Mouse (Mus musculus): Measurements from ENCODE around the gene Casz1.

The Casz1 gene

DNA sequence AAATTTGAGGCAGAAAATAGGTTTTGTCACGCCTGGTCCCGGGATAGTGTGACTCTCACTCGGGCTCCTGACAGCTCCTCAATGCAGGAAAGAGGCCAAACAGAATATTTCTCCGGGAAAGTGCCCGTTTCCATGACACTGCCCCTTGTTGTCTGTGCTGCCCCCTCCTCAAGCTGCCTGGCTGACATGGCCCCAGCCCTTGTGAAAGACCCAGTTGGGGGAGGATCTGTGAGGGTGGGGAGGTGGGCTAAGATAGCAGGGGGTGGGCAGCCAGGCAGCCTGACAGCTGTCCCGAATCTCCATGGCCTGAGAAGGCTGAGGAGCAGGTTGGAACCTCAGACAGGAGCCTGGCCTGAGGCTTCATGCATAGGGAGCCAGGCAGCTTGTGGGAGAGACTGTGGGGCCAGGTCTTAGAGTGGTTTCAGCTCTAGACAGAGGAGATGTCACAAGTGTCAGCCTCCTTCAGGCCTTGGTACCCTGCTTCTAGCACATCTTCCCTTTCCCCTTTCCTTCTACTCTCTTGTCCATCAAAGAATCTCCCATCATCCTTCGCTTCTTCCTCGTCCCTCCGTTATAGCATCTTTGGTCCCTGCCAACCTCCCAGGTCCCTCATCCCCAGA is 81.8 kb downstream of the Casz1 start:
- no peak for DNase-seq (ENCODE audit: low read depth, low spot score)

DNA sequence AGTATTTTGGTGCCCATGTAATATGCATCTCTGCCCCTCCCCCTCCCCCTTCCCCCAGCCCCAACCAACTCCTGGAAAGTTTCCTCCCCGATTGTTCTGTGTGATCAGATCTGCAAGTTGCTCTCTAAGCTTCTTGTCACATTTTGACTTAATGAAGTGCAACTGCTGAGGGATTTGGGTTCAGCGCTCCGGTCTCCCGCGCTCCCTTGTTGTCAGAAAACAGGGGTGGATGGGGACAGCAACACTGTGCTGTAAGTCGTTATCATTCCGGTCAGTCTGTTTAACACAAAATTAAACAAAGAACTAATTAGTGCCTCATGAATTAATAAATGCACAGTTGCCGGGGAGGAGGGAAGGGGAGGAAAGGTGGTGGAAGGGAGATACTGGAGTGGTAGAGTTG is 84.0 kb downstream of the Casz1 start:
- Histone ChIP-seq H3K27me3 (ENCODE audit: control insufficient read depth, insufficient read depth, low read length, poor library complexity, severe bottlenecking) (no peaks in the 10 kb centered on the region), H3K36me3 (ENCODE audit: control insufficient read depth, insufficient read depth, low read length, poor library complexity, severe bottlenecking) (no peaks in the 10 kb centered on the region)
- DNase-seq (ENCODE audit: low read depth, low spot score) = no peak

More for the DNA sequence above, 81.8 kb downstream of the Casz1 start:
- no peaks in the 10 kb centered on the region for H3K36me3 ChIP-seq (ENCODE audit: control insufficient read depth, insufficient read depth, low read length, poor library complexity, severe bottlenecking)
- no peaks in the 10 kb centered on the region for H3K27me3 ChIP-seq (ENCODE audit: control insufficient read depth, insufficient read depth, low read length, poor library complexity, severe bottlenecking)

DNA sequence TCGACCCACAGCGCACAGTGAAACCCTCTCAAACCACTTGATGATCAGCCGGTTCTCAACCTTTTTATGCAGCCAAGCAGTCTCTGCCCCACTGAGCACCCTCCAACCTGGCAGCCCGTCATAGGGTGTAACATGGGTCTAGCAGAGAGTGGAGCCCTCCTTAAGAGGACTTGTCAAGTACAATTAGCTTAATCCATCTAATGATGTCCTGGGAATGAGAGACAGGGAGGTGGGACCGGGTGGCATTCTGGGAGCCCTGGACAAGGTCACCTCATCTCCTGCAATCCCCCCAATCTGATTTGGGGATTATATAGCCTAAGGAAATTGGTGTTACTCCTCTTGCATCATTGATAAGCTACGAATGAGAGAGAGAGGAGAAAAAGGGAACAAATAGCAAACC is 84.8 kb downstream of the Casz1 start:
- no peak for DNase-seq (ENCODE audit: low read depth, low spot score)
- Histone ChIP-seq H3K36me3 (ENCODE audit: control insufficient read depth, insufficient read depth, low read length, poor library complexity, severe bottlenecking) (no peaks in the 10 kb centered on the region), H3K27me3 (ENCODE audit: control insufficient read depth, insufficient read depth, low read length, poor library complexity, severe bottlenecking) (no peaks in the 10 kb centered on the region)

DNA sequence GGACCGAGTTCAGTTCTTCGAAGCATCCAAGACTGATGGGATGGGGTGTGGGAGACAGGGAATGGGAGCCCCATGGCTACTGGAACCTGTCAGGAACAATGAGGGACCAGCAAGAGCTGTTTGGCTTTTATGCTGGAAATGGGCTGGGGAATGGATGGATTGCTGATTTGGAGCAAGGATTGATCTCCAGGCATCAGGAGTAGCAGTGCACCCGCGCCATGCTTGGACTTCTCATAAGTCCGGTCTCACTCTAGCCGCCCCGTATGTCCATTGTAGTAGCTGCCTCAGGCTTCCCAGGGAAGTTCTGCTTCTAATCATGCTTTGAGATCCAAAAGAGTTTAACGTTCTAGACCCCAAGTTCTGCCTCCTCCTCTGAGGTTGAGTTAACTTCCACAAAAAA is 86.2 kb downstream of the Casz1 start:
- Histone ChIP-seq H3K36me3 (ENCODE audit: control insufficient read depth, insufficient read depth, low read length, poor library complexity, severe bottlenecking) (no peaks in the 10 kb centered on the region), H3K27me3 (ENCODE audit: control insufficient read depth, insufficient read depth, low read length, poor library complexity, severe bottlenecking) (no peaks in the 10 kb centered on the region)
- no peak for DNase-seq (ENCODE audit: low read depth, low spot score)

DNA sequence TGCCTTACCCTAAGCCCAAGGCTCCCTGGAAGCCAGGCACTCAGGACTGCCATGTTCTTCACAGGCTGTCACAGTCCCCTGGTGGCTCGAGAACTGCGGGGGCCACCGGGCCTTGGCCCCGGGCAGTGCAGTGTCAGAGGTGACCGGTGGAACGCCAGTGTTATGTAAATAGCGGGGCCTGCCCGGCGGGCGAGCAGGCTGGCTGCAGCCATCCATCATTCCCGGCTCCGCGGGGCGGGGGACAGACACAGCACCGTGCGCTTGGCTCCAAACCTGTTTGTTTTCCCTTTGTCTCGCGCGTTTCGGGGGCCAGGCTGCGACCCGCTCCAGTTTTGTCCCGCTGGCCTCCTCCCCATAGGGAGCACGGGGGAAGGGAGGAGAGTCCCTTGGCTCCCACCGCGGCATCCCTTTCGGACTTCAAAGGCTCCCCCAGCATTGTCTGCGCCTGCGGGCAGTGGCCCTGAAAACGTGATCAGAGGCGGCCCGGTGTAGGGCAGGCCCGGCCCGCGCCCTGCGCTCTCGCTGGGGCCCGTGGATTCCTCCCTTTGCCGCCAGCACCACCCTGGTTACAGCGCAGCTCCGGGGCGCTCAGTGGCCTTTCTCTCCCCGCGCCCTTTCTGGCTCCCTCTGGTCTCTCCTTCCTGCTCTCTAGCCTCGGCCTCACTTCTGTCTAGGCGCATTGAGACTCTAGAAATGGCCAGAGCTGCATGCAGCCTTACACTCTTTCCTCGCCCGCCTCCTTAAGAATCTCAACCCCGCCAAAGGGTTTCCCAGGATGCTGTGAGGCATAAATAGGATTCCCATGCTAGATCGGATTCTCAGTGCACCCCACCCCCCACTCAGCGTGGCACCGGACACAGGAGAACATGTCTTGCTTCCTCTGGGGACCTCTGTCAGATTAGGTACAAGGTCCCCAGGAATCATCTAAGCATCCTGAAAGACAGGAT is 86.9 kb downstream of the Casz1 start:
- no peaks in the 10 kb centered on the region for H3K27me3 ChIP-seq (ENCODE audit: control insufficient read depth, insufficient read depth, low read length, poor library complexity, severe bottlenecking)
- H3K36me3 ChIP-seq (ENCODE audit: control insufficient read depth, insufficient read depth, low read length, poor library complexity, severe bottlenecking) = no peaks in the 10 kb centered on the region
- no peak for DNase-seq (ENCODE audit: low read depth, low spot score)

DNA sequence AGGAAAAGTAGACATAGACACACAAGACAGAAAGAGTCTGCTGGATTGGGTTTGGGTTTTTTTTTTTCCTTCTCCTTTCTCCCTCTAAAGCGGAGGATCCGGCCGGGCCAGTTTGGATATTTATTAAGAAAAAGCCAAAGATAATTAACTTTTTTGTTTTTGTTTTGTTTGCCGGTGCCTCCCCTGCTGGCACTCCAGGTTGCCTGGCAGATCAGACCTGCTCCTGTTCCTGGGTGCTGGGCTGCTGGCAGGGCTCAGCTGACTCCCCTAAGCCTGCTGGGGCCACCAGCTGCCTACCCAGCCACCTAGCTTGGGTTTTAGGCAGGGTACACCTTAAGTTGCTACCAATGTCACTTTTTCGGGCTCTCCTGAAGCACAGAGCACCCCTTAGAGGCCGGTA is 91.9 kb downstream of the Casz1 start:
- H3K36me3 ChIP-seq (ENCODE audit: control insufficient read depth, insufficient read depth, low read length, poor library complexity, severe bottlenecking) = no peaks in the 10 kb centered on the region
- DNase-seq (ENCODE audit: low read depth, low spot score) = no peak
- H3K27me3 ChIP-seq (ENCODE audit: control insufficient read depth, insufficient read depth, low read length, poor library complexity, severe bottlenecking) = no peaks in the 10 kb centered on the region

DNA sequence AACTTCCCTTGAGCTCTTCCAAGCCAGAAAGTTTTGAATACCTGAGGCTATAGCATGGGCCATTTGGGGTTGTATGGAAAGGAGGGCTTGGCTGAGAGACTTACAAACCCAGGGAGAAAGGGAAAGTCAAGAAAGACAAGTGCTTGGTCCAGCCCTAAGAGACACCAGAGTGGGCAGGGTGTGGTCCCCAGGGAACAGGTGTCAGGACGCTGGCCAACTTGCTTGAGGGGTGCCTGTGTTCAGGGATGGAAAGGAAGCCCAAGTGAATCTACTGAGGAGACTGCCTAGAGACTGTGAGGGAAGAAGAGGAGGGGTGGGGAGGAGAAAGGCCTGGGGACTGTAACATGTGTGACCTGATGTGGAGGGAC is 95.7 kb downstream of the Casz1 start:
- DNase-seq (ENCODE audit: low read depth, low spot score) = no peak
- Histone ChIP-seq H3K36me3 (ENCODE audit: control insufficient read depth, insufficient read depth, low read length, poor library complexity, severe bottlenecking) (no peaks in the 10 kb centered on the region), H3K27me3 (ENCODE audit: control insufficient read depth, insufficient read depth, low read length, poor library complexity, severe bottlenecking) (no peaks in the 10 kb centered on the region)

DNA sequence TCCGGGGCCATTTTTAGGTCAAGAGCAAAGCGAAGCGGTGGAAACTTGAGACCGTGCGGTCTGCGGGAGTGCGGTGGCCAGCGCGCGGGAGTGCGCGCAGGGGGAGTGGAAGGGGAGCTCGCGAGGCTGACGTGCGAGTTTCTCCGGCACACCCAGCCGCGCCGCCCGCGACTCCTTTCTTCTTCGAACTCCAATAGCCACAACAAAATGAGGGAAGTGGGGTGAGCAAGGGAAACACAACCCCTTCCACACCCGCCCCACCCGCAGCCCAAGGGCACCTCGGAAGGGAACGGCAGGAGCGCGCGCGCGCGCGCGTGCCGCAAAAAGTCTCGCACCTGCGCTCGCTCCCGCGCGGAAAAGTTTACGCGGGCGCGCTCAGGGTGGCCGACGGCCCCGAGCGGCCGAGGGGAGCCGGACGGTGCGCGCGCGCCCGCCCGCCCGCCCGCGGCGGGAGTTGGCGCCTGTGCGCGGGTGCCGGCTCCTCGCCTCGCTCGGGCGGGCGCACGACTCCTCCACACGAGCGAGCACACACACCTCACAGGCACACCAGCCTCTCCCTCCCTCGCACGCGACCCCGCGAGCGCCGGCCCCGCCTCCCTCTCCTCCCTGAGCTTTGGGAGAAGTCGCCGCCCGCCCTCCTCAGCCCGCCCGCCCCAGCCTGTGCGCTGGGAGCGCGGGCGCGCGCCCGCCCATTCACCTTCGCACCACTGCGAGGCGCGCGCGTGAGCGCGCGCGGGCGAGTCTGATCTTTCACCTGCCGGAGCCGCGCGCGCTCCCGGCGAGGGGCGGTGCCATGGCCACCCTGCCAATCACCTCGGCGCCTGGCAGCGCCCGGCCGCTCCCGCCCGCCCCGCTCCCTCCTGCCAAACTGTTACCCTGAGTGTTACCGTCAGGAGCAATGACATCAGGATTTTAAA is 96.3 kb downstream of the Casz1 start:
- Histone ChIP-seq H3K27me3 (ENCODE audit: control insufficient read depth, insufficient read depth, low read length, poor library complexity, severe bottlenecking) (no peaks in the 10 kb centered on the region), H3K36me3 (ENCODE audit: control insufficient read depth, insufficient read depth, low read length, poor library complexity, severe bottlenecking) (no peaks in the 10 kb centered on the region)
- DNase-seq (ENCODE audit: low read depth, low spot score) = peak; percentile 92

DNA sequence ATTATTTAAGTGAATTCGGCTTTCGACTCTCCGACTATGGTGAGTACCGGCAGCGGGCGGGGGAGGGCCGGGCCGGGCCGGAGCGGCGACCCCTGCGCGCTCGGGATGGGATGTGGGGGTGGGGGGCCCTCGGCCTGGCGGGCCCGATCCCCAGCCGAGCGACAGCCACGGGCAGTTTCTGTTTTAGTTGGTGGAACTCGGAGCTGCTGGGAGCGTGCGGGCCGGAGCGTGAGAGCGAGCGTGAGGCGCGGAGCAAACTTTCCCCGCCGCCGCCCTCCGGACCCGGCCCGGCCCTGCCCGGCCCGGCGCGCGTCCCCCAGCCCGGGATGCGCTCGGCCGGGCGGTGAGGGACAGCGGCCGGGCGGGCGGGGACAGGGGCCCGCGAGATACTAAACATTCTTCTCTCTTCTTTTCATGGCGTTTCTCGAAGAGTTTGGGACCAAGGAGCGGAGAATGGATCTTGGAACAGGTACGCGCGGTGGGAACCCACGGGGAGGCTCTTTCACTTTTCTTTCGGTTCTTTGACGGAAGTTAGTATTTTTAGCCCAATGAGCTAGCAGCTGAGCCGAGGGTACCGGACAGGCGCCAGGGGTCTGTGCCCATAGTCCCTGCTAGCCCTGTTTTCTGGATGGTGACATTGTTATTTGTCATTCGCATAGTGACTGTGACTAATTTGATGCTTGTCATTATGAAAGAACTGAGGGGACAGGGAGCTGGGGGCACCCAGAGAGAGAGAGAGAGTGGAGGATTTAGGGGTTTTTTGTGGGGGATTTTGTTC is 97.2 kb downstream of the Casz1 start:
- Histone ChIP-seq H3K36me3 (ENCODE audit: control insufficient read depth, insufficient read depth, low read length, poor library complexity, severe bottlenecking) (no peaks in the 10 kb centered on the region), H3K27me3 (ENCODE audit: control insufficient read depth, insufficient read depth, low read length, poor library complexity, severe bottlenecking) (no peaks in the 10 kb centered on the region)
- DNase-seq (ENCODE audit: low read depth, low spot score) = peak; percentile 50

DNA sequence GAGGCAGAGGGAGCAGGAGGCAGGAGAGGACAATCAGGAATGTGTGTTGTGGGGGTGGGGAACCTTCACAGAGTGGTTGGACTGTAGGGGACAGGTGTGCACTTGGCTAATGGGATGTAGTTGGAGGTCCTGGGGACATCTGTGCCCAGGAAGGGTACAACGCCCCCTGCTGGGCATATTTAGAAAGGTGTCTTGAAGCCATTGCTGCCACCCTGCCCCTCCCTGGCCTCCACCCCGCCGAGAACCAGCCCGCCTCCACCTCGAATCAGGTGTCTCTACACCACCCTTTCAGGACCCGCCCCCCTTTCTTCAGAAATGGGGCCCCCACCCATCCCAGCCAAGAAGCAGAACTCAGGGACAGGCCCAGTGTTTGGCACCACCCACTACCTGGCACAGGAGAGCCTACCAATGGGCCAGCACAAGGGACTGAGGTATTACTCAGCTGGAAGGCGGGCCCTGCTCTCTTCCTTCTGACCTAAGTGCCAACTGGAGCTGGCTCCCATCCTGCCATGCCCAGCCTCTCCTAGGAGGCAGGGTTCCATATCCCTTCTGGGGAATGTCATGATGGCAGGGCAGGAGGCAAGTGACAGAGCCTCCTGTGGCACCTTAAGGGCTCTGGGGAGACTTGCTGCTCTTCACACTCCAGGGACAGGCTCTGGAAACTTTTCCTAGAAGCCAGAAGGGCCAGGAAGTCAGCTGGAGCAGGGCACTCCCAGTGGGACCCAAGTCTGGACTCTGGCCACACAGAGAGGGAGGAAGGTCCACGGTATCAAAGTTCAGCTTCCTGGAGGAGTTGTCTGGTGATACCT is 98.9 kb downstream of the Casz1 start:
- no peaks in the 10 kb centered on the region for H3K27me3 ChIP-seq (ENCODE audit: control insufficient read depth, insufficient read depth, low read length, poor library complexity, severe bottlenecking)
- peak; percentile 88 for DNase-seq (ENCODE audit: low read depth, low spot score)

DNA sequence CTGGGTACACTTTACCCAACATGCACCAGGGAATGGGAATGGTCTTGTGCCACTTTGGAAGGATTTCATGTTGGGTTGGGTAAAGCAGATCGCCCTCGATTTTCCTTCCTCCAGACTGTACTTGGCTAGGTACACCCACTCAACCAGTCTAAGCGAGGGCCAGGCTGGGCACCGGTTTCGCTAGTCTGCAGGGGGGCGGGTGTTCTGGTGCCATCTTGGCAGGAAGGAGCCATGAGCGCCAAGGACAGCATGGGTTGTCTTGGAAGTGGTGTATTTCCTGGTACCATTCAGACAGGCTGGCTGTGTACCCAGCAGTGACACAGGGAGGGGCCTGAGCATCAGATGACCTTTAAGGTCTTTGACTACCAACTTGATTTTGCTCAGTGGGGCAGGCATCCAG is 101.1 kb downstream of the Casz1 start:
- H3K36me3 ChIP-seq (ENCODE audit: control insufficient read depth, insufficient read depth, low read length, poor library complexity, severe bottlenecking) = no peaks in the 10 kb centered on the region
- no peak for DNase-seq (ENCODE audit: low read depth, low spot score)
- no peaks in the 10 kb centered on the region for H3K27me3 ChIP-seq (ENCODE audit: control insufficient read depth, insufficient read depth, low read length, poor library complexity, severe bottlenecking)

More for the DNA sequence above, 98.9 kb downstream of the Casz1 start:
- no peaks in the 10 kb centered on the region for H3K36me3 ChIP-seq (ENCODE audit: control insufficient read depth, insufficient read depth, low read length, poor library complexity, severe bottlenecking)

DNA sequence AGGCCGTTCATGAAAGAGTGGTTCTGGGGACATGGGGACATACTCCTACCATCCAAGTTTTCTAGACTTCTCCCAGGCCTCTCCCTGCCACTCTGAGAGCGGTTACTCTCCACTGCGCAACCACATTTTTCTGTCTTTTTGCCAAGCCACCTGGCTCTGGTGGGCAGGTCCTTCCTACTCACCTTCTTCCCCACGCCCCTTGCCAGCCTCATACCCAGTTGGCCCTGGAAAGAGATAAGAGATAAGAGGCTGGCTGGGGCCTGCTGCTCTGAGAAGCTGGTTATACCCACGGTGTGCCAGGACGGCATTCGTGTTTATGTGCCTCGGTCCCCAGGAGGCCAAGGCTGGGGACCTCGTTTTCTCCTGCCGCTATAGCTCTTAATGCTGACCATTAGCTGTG is 102.6 kb downstream of the Casz1 start:
- no peak for DNase-seq (ENCODE audit: low read depth, low spot score)
- Histone ChIP-seq H3K36me3 (ENCODE audit: control insufficient read depth, insufficient read depth, low read length, poor library complexity, severe bottlenecking) (no peaks in the 10 kb centered on the region), H3K27me3 (ENCODE audit: control insufficient read depth, insufficient read depth, low read length, poor library complexity, severe bottlenecking) (no peaks in the 10 kb centered on the region)

DNA sequence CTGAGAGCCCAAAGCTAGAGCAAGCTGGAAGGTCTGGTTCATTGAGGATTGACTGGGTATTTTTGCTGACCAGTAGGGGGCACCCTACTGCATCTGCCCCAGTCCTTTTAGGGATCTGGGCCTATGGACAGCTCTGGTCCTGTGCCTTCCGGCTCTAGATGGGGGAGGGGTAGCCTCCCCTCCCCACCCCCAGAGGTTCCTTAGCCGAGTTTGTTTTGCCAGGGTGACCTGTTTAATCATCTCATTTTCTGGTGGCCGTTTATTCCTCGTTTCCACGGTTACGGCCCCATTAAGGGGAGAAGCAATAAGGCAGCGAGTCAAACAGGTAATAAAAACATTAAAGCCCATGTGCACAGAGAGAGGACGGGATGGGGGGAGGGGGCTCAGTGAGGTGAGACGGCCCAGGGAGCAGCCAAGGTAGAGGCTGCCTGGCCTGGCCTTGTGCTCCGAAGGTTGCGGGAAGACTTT is 104.0 kb downstream of the Casz1 start:
- Histone ChIP-seq H3K36me3 (ENCODE audit: control insufficient read depth, insufficient read depth, low read length, poor library complexity, severe bottlenecking) (no peaks in the 10 kb centered on the region), H3K27me3 (ENCODE audit: control insufficient read depth, insufficient read depth, low read length, poor library complexity, severe bottlenecking) (no peaks in the 10 kb centered on the region)
- peak; percentile 50 for DNase-seq (ENCODE audit: low read depth, low spot score)
